Mouse (Mus musculus): Measurements from ENCODE around the gene Nfam1. TPM values are rescaled to one million over a fixed set of nuclear protein-coding genes. Genes with fewer than 3 reads are reported as not detected.

The Nfam1 gene
- polyA plus RNA-seq, 1 experiment = 31.0 TPM

DNA sequence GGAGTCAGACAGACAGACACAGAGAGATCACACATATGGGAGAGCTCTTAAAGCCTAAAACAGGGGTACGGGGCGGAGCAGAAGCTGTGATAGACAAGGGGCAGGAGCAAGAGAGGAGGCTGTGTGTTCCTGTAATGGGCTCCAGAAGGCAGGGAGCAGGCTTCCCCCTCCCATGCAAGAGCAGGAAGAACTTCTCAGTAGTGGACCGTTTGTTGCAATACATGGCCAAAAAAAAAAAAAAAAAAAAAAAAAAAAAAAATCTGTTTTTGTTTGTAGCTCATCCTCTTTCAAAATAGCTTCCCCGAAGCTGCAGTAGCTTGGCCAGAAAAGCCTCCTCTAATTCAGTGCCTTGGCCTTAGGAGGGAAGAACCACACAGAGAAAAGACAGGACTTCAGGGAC, 2.2 kb downstream of the Nfam1 start:
- H3K4me3 ChIP-seq (ENCODE audit: extremely low read depth, insufficient read depth, insufficient read length) = peak overlapping the region; percentile 4; the same call in 1 of the 2 replicates
- WGBS = 42% methylated on average over 4 of the region's 4 CpGs

DNA sequence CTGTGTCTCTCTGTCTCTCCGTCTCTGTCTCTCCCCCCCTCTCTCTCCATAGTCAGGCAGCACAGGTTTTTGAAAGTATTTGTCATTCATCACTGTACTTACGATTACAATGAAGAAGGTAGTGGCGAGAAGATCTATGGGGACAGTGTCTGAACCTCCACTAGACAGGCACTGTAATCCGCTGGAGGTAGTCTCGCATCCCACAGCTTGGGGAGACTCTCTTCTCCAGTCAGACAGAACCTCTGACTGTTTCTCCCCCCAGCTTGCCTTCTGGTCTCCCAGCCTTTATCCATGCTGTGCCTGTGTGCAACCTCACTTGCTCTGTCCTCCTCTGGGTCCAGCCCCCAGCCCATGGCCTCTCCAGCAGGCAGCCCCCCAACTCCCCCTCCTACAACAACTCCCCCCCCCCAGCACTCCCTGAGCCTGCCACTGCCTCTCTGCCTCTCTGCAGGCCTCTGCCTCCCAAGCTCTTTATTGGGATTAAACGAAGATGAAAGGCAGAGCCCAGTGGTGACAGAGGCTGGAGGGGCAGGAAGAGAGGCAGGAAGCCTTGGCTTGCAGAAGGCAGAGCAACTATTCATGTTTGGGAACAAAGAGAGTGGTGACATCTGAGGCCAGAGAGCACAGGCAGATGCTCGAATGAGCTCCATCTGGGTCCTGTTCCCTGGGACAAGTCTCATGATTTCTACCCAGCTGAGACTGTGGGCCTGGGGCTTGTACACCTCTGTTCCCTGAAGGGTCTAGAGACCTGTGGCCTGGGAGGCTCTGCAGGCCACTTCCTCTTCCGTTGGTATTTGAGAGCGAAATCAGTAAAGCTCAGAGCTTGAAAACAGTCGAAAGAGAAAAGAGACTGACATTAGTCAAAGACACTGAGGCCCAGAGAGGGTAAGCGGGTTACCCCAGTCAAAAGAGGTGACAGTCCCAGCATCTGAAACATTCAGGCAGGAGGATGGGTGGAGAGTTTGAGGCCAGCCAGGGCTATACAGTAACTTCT, 3.1 kb downstream of the Nfam1 start:
- TF ChIP-seq CTCF (IDR thresholded peaks at IDR 0.05; ENCODE audit: extremely low read depth, insufficient read depth, insufficient read length, insufficient replicate concordance) = no peak
- no peak for TF ChIP-seq POLR2A (IDR thresholded peaks at IDR 0.05; ENCODE audit: low read depth, low read length)
- no peaks in the 10 kb centered on the region; the same call in 1 of the 2 replicates for H3K36me3 ChIP-seq (ENCODE audit: control insufficient read depth, insufficient read depth, low read length)
- no peak overlapping the region; the same call in 1 of the 2 replicates for H3K4me3 ChIP-seq (ENCODE audit: extremely low read depth, insufficient read depth, insufficient read length)
- 47% methylated on average over 11 of the region's 11 CpGs for WGBS
- H3K27me3 ChIP-seq (ENCODE audit: control insufficient read depth, insufficient read depth, low read length) = no peaks in the 10 kb centered on the region
- DNase-seq (ENCODE audit: low read depth in 1 of 2, low spot score in 2 of 2) = peak in 1 of 2 experiments; percentile 25
- peak overlapping the region; percentile 76 for H3K27ac ChIP-seq (ENCODE audit: insufficient read depth, low read length)
- peaks cover 26% of the 10 kb centered on the region; the same call in 1 of the 2 replicates for H3K4me1 ChIP-seq (ENCODE audit: control insufficient read depth, insufficient read depth, insufficient read length)

More for the DNA sequence above, 2.2 kb downstream of the Nfam1 start:
- DNase-seq (ENCODE audit: low read depth in 1 of 2, low spot score in 2 of 2) = no peak
- no peak for TF ChIP-seq CTCF (IDR thresholded peaks at IDR 0.05; ENCODE audit: extremely low read depth, insufficient read depth, insufficient read length, insufficient replicate concordance)
- TF ChIP-seq POLR2A (IDR thresholded peaks at IDR 0.05; ENCODE audit: low read depth, low read length) = no peak
- H3K27me3 ChIP-seq (ENCODE audit: control insufficient read depth, insufficient read depth, low read length) = no peaks in the 10 kb centered on the region
- no peaks in the 10 kb centered on the region for H3K36me3 ChIP-seq (ENCODE audit: control insufficient read depth, insufficient read depth, low read length)
- peak overlapping the region; percentile 76 for H3K27ac ChIP-seq (ENCODE audit: insufficient read depth, low read length)
- H3K4me1 ChIP-seq (ENCODE audit: control insufficient read depth, insufficient read depth, insufficient read length) = peaks cover 32% of the 10 kb centered on the region; the same call in 1 of the 2 replicates

DNA sequence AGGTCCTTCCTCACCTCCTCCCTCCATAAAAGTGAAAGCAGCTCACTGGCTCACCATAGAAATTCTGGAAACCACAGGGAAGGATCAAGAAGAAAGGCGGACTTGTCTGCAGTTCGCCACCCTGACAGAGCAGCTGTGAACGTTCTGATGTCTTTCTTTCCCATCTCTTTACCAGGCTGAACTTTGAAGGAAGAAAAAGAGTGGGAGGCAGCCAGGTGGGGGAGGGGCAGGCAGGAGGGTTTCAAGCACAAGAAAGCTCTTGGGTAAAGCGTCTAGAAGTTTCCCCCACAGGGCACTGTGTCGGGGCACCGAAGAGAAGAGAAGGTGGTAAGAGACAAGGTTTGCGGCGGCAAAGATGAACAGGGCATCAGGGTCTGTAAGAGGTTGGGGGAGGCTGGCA, 7.0 kb downstream of the Nfam1 start:
- DNase-seq (ENCODE audit: low read depth in 1 of 2, low spot score in 2 of 2) = no peak
- Histone ChIP-seq H3K36me3 (ENCODE audit: control insufficient read depth, insufficient read depth, low read length) (no peaks in the 10 kb centered on the region; the same call in 1 of the 2 replicates), H3K27me3 (ENCODE audit: control insufficient read depth, insufficient read depth, low read length) (no peaks in the 10 kb centered on the region), H3K4me3 (ENCODE audit: extremely low read depth, insufficient read depth, insufficient read length) (no peak overlapping the region), H3K27ac (ENCODE audit: insufficient read depth, low read length) (no peak overlapping the region), H3K4me1 (ENCODE audit: control insufficient read depth, insufficient read depth, insufficient read length) (peaks cover 16% of the 10 kb centered on the region; the same call in 1 of the 2 replicates)
- WGBS = 80% methylated on average over 8 of the region's 8 CpGs
- TF ChIP-seq POLR2A (IDR thresholded peaks at IDR 0.05; ENCODE audit: low read depth, low read length) (no peak), CTCF (IDR thresholded peaks at IDR 0.05; ENCODE audit: extremely low read depth, insufficient read depth, insufficient read length, insufficient replicate concordance) (no peak)

- no peak for DNase-seq (ENCODE audit: low read depth in 1 of 2, low spot score in 2 of 2)
- no peak for TF ChIP-seq POLR2A (IDR thresholded peaks at IDR 0.05; ENCODE audit: low read depth, low read length)
- no peak for TF ChIP-seq CTCF (IDR thresholded peaks at IDR 0.05; ENCODE audit: extremely low read depth, insufficient read depth, insufficient read length, insufficient replicate concordance)
- H3K4me3 ChIP-seq (ENCODE audit: extremely low read depth, insufficient read depth, insufficient read length) = no peak overlapping the region
- H3K4me1 ChIP-seq (ENCODE audit: control insufficient read depth, insufficient read depth, insufficient read length) = peaks cover 10% of the 10 kb centered on the region; the same call in 1 of the 2 replicates
- no peak overlapping the region for H3K27ac ChIP-seq (ENCODE audit: insufficient read depth, low read length)
- no peaks in the 10 kb centered on the region for H3K27me3 ChIP-seq (ENCODE audit: control insufficient read depth, insufficient read depth, low read length)
- WGBS = 93% methylated on average over 25 of the region's 25 CpGs
- no peaks in the 10 kb centered on the region; the same call in 1 of the 2 replicates for H3K36me3 ChIP-seq (ENCODE audit: control insufficient read depth, insufficient read depth, low read length)
Observed at GRCm38 (mm10) chr15:83025041-83025760, 7.9 kb downstream of the Nfam1 start.

GRCm38 (mm10) chr15:83022947-83023346, 10.2 kb downstream of the Nfam1 start:
- WGBS = 91% methylated on average over 8 of the region's 8 CpGs
- TF ChIP-seq POLR2A (IDR thresholded peaks at IDR 0.05; ENCODE audit: low read depth, low read length) (no peak), CTCF (IDR thresholded peaks at IDR 0.05; ENCODE audit: extremely low read depth, insufficient read depth, insufficient read length, insufficient replicate concordance) (no peak)
- no peak overlapping the region for H3K4me3 ChIP-seq (ENCODE audit: extremely low read depth, insufficient read depth, insufficient read length)
- H3K4me1 ChIP-seq (ENCODE audit: control insufficient read depth, insufficient read depth, insufficient read length) = 0 out of 2 replicates have a peak, but pooled peaks cover 4% of the 10 kb centered on the region
- no peaks in the 10 kb centered on the region; the same call in 1 of the 2 replicates for H3K36me3 ChIP-seq (ENCODE audit: control insufficient read depth, insufficient read depth, low read length)
- H3K27me3 ChIP-seq (ENCODE audit: control insufficient read depth, insufficient read depth, low read length) = no peaks in the 10 kb centered on the region
- H3K27ac ChIP-seq (ENCODE audit: insufficient read depth, low read length) = no peak overlapping the region
- no peak for DNase-seq (ENCODE audit: low read depth in 1 of 2, low spot score in 2 of 2)

- no peak overlapping the region for H3K4me3 ChIP-seq (ENCODE audit: extremely low read depth, insufficient read depth, insufficient read length)
- no peak overlapping the region for H3K27ac ChIP-seq (ENCODE audit: insufficient read depth, low read length)
- H3K27me3 ChIP-seq (ENCODE audit: control insufficient read depth, insufficient read depth, low read length) = no peaks in the 10 kb centered on the region
- DNase-seq (ENCODE audit: low read depth in 1 of 2, low spot score in 2 of 2) = no peak
- 85% methylated on average over 15 of the region's 15 CpGs for WGBS
- H3K4me1 ChIP-seq (ENCODE audit: control insufficient read depth, insufficient read depth, insufficient read length) = peaks cover 19% of the 10 kb centered on the region
- TF ChIP-seq CTCF (IDR thresholded peaks at IDR 0.05; ENCODE audit: extremely low read depth, insufficient read depth, insufficient read length, insufficient replicate concordance) (no peak), POLR2A (IDR thresholded peaks at IDR 0.05; ENCODE audit: low read depth, low read length) (no peak)
- peaks cover 4% of the 10 kb centered on the region; the same call in 1 of the 2 replicates for H3K36me3 ChIP-seq (ENCODE audit: control insufficient read depth, insufficient read depth, low read length)
Observed at GRCm38 (mm10) chr15:83010990-83011664, 22.0 kb downstream of the Nfam1 start.
